Mouse (Mus musculus) common myeloid progenitor, adult 5-6 weeks (primary cell): ENCODE data around the gene Wls. TPM values are rescaled to one million over a fixed set of nuclear protein-coding genes. Genes with fewer than 3 reads are reported as not detected.

Source experiments
- ATAC-seq: replicated peaks from 2 replicates; pipeline ENCODE4 v1.8.0; 2016; ENCODE audit warnings: low read depth, mild to moderate bottlenecking, moderate TSS enrichment, inconsistent platforms; ENCODE audit not compliant: poor library complexity, severe bottlenecking
- total RNA-seq: library from RNA; stranded (forward); fragments of 200-1000, 187-1606 nt; gene quantifications from 2 replicates; pipeline ENCODE4 v1.2.3, GENCODE M21; 2017

Gene Wls
- total RNA-seq, 1 experiment from 2014 or later: 44.0 TPM

- ATAC-seq: peak; percentile 82
Measured at GRCm38 (mm10) chr3:159891057-159891752, 51.7 kb downstream of the Wls start.

GRCm38 (mm10) chr3:159907329-159907728, 67.9 kb downstream of the Wls start:
- no peak for ATAC-seq

- no peak for ATAC-seq
Measured at GRCm38 (mm10) chr3:159917328-159918090, 78.0 kb downstream of the Wls start.

Other genes starting within 250 kb of the Wls start
- not detected in 2 replicates for gene Rpe65, start 240.5 kb upstream of the Wls start, total RNA-seq